In genomic region chr6:124930754-124931524, GRCm38 (mm10) we compare ENCODE assay signal across 7 mouse cellular contexts. TPM values are rescaled to one million over a fixed set of nuclear protein-coding genes. Genes with fewer than 3 reads are reported as not detected.
A peak's percentile ranks its signal among the peaks of the same experiment; 100 is the strongest.
DNase-seq lines count a peak whose midpoint lies in the region; ATAC-seq lines count a peak whose summit lies in the region.

Gene Mlf2 (plus strand): TSS chr6:124931386.

- peak within 1 kb of the TSS; percentile 92 for H3K27ac ChIP-seq in intestine, embryonic 16.5 days (ENCODE audit: low read length)
- peak within 1 kb of the TSS; percentile 89 for H3K27ac ChIP-seq in midbrain, embryonic 11.5 days (ENCODE audit: low read depth, low read length)

- peak within 1 kb of the TSS; percentile 98 for H3K4me3 ChIP-seq in intestine, embryonic 16.5 days (ENCODE audit: low read length)
- peak within 1 kb of the TSS; percentile 91 for H3K4me3 ChIP-seq in midbrain, embryonic 11.5 days (ENCODE audit: low read depth, low read length)

- no peaks in the 10 kb centered on the region for H3K27me3 ChIP-seq in intestine, embryonic 16.5 days (replicated peaks; ENCODE audit: control insufficient read depth, insufficient read depth, low read length)
- no peaks in the 10 kb centered on the region for H3K27me3 ChIP-seq in midbrain, embryonic 11.5 days (ENCODE audit: control insufficient read depth, insufficient read depth, low read length)

- no peaks in the 10 kb centered on the region for H3K9me3 ChIP-seq in intestine, embryonic 16.5 days (ENCODE audit: control insufficient read depth, low read length)
- H3K9me3 ChIP-seq in midbrain, embryonic 11.5 days (ENCODE audit: control insufficient read depth, low read length) = no peaks in the 10 kb centered on the region

- peak within 1 kb of the TSS; percentile 90 for H3K9ac ChIP-seq in intestine, embryonic 16.5 days (ENCODE audit: low read depth, low read length)
- peak within 1 kb of the TSS; percentile 88 for H3K9ac ChIP-seq in midbrain, embryonic 11.5 days (ENCODE audit: low read length)

- DNase-seq in adrenal gland, adult 2 months = peak; percentile 99
- DNase-seq in embryo, embryonic 11.5 days (ENCODE audit: low read depth, low spot score) = peak; percentile 98
- DNase-seq in gastrocnemius, postnatal 4 days (ENCODE audit: low spot score in 2 of 2) = peak; percentile 99 to 100
- DNase-seq in left cerebral cortex, postnatal 36 days (ENCODE audit: low spot score in 2 of 2) = peak; percentile 98 to 99
- peak; percentile 100 for DNase-seq in midbrain, embryonic 11.5 days (ENCODE audit: low spot score, missing footprints)
- DNase-seq in skeletal muscle tissue, adult 2 months (ENCODE audit: low read depth, low spot score) = peak; percentile 99

- intact Hi-C loops in left cerebral cortex, postnatal 36 days (cut with DNase I) = loop anchor here (1.0 to 5.0 kb wide), 4 partner anchors 14 to 151 kb away; partner anchors contain the start of gene P3h3

- H3K36me3 ChIP-seq in intestine, embryonic 16.5 days (ENCODE audit: control insufficient read depth, insufficient read depth, low read length) = peaks cover 18% of the 10 kb centered on the region; the same call in 1 of the 2 replicates
- H3K36me3 ChIP-seq in midbrain, embryonic 11.5 days (ENCODE audit: control insufficient read depth, insufficient read depth, low read length) = peaks cover 17% of the 10 kb centered on the region

- WGBS in intestine, embryonic 16.5 days = 0% methylated on average over 51 of the region's 64 CpGs
- under 1% methylated on average over 40 of the region's 64 CpGs for WGBS in midbrain, embryonic 11.5 days

- peaks cover 37% of the 10 kb centered on the region for H3K4me1 ChIP-seq in intestine, embryonic 16.5 days (ENCODE audit: control insufficient read depth, insufficient read depth, low read length)
- H3K4me1 ChIP-seq in midbrain, embryonic 11.5 days (ENCODE audit: control insufficient read depth, insufficient read depth, low read length) = peaks cover 12% of the 10 kb centered on the region

- H3K4me2 ChIP-seq in intestine, embryonic 16.5 days (ENCODE audit: low read depth, low read length) = peak within 1 kb of the TSS; percentile 94
- peak within 1 kb of the TSS; percentile 53 for H3K4me2 ChIP-seq in midbrain, embryonic 11.5 days

- peak; percentile 94 for ATAC-seq in intestine, embryonic 16.5 days
- peak; percentile 93 for ATAC-seq in midbrain, embryonic 11.5 days (ENCODE audit: low FRiP score)

RNA-seq across cellular contexts. Expression of gene Mlf2, which starts in this region (rescaled TPM):
- 100 to 1,000 TPM; 269 to 320 TPM for total RNA-seq in adrenal gland, adult 2 months (2021)
- polyA plus RNA-seq in adrenal gland, adult 2 months (2012; rRNA removed) = 390 and 451 TPM in 2 replicates
- total RNA-seq in gastrocnemius, postnatal 4 days (2021) = 100 to 1,000 TPM; 236 to 238 TPM
- 296 and 299 TPM in 2 replicates for polyA plus RNA-seq in intestine, embryonic 16.5 days (2015; fragmentation: Nextera tagmentation; extraction: Ambion mirVana)
- total RNA-seq in left cerebral cortex, postnatal 36 days (2021) = 100 to 1,000 TPM; 606 to 697 TPM
- 430 and 435 TPM in 2 replicates for polyA plus RNA-seq in midbrain, embryonic 11.5 days (2014; fragmentation: Nextera tagmentation; extraction: Ambion mirVana)

Comparison
In these comparisons a context has a peak if more than half of its experiments do, and no peak if none do; other contexts are left out.
1. Peak in every context shown above with its lines: DNase-seq, ATAC-seq, H3K4me3 ChIP-seq and H3K27ac ChIP-seq.